Mouse (Mus musculus): ENCODE data around the gene Adamts2.

- no peak for TF ChIP-seq CTCF (IDR thresholded peaks at IDR 0.05; ENCODE audit: low read depth)
- peak; percentile 66; the same call in 1 of the 2 replicates for TF ChIP-seq EP300 (IDR thresholded peaks at IDR 0.05; ENCODE audit: low read depth)
Measured at GRCm38 (mm10) chr11:50653746-50654431, 52.0 kb downstream of the Adamts2 start.

Measured in heart, postnatal 0 days (tissue).